Mouse (Mus musculus) liver, postnatal 0 days (tissue): ENCODE data around the gene Ssh2.

Source experiments
- CTCF ChIP-seq: sonication (generic); IDR thresholded peaks from 2 replicates; pipeline ENCODE4 v1.5.1; 2016; ENCODE audit warnings: antibody characterized with exemption, low read depth
- EP300 ChIP-seq: IDR thresholded peaks from 2 replicates; pipeline ENCODE4 v1.6.1; 2016; ENCODE audit warnings: antibody characterized with exemption, low read depth, mild to moderate bottlenecking

DNA sequence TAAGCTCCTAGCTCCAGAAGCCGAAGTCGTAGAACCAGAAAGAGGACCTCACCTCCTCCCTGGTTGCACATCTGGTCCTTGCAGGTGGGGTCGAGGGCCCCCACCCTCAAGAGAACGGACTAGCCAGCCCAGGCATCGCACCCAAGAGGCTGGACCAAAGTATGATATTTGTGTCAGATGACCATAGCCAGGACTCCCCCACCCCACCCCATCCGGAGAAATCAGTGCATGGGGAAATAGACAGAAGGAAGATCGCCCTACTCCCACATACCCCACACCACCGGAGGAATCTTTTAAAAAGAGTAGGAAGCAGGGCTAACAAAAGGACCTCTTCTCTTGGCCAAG lies 247.0 kb downstream of the Ssh2 start:
- no peak for TF ChIP-seq CTCF
- TF ChIP-seq EP300, result no peak
